Mouse (Mus musculus) Muller cell, postnatal 12 days (primary cell): ENCODE data around the gene Podn.
"Not testable (repeated sequence)": the region's sequence is repeated elsewhere in the genome, so short reads cannot be mapped to it uniquely, and the experiment has no call there.

Source experiments
- DNase-seq: peaks from one replicate; pipeline ENCODE4 v3.0.0-alpha.2; 2015; ENCODE audit errors: inconsistent ontology term

The Podn gene

DNA sequence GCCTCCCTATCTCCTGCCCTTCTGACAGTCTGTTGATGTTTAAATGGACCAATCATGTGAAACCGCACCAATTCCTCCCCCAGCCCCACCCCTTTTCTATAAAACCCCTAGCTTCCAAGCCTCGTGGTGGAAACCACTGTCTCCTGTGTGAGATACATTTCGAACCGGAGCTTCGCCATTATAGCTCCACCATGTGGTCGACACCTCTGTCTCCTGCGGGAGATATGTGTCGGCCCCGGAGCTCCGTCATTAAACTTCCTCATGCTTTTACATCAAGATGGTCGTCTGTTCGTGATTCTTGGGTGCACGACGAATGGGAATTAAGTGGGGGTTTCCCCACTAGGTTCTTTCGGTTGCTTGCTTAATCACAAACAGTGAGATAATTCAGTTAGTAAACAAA lies 17.1 kb downstream of the Podn start:
- not testable (repeated sequence) for DNase-seq

DNA sequence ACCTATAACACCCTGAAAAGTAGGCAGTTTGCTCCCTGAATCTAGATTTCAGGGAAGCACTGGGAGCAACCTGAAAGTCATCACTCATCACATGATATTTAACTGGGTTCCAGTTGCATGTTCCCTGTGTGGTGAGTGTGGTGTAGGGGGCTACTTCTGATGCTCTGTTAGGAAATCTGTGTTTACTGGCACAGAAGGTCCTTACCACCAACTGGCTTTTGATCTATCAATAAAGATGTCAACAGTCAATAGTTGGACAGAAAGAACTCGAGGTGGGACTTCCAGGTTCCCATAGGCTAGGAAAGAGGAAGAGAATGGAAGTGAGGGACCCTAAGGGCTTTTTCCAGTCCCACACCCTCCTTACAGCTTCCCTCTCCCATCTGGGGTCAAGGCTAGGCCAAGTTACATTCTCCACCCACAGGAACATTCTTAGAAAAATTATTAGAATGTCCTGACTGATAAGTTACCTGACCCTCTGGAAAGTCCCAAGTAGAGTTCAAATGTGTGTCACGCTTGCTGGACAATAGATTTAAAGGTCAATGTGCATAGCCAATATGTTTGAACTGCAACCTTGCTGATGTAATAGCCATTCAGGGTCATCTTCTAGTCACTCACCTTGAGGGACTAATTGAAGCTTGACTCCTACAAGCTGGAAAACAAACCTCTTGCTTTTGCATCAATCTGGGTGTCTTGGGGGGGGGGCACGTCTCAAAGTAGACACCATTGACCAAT lies 18.9 kb downstream of the Podn start:
- DNase-seq = no peak

DNA sequence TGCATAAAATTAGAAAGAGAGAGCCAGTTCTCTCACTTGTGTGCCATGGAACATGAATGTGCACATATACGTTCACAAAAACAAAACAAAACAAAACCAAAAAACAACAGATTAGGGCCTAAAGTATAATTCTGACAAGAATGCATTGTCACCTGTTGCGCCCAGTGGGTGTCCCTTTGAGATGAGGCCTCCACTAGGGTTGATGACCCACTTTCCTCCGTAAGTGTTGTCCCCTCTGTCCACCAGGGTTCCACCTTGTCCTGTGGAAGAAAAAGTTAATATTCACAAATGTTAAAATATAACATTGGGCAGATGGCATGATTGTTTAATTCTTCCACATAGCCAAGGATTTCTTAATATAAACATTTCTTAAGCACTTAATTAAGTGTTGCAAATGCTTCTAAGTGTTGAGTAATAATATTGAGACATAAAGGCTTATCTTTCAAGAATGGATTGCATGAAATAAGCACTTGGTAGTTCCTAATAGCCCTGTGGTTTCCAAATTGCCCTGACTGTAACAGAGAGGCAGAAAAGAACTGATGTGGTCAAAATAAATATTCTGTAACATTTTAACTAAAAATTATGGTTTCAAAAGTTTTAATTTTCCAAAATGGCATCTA lies 21.9 kb downstream of the Podn start:
- no peak for DNase-seq

DNA sequence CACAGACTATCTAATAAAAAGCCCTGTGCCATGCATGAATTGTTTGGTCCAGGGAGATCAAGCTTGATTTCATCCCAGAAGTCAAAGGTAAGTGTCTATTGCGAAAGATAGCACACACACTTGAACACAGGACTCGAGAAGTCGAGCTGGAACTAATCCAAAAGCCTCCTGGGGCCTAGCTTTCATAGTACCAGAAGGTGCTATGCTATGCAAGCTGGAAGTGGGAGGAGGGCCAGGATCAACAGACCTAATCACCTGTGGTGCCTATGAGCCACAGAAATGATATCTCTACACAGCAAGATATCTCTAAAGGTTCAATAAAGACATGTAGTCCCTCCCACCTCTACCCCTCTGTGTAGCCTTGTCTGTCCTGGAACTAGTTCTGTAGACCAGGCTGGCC lies 24.2 kb downstream of the Podn start:
- no peak for DNase-seq

DNA sequence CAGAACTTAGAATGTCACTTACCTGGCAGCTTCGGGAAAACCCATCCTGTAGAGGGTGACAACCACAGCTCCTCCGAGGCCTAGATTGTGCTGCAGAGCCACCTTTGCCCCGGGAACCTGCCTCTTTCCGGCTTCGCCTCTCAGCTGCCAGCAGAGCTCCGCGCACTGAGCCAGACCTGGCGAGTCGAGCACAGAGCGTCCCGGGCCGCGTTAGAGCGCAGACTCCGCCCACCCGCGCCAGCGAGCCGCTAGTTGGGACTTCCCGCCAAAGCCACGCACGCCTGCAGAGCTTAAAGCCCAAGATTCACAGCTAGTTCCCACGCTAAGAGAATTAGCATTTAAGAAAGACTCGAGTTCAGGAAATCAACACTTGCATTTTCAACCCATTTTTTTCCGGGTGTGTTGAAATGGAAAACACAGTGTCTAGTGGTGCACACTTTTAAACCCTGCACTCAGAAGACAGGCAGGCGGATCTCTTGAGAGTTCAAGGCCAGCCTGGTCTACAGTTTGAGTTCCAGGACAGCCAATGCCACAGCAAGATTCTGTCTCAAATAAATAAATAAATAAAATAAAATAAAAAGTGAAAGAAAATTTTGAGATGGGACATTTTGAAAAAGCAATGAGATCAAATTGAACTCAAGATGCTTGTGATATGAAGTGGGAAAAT lies 24.9 kb downstream of the Podn start:
- peak; percentile 92 for DNase-seq

DNA sequence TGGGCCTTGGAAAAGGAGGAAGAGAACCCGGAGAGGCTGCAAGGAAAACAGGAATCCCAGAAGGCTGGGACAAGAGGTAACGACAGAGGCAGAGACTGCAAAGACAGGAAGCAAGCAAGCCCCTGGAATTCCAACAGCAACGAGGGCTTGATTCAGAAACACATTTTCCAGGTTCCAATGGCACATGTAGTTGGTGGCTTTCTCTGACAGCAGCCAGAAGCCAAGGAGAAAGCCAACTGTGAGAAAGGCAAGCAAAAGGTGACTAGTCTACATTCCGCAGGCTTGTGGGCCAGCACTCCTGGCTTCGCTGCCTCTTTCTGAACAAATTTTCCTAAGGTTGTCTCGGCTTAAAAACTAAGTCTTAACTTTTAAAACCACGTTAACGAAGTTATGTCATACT lies 25.5 kb downstream of the Podn start:
- peak; percentile 41 for DNase-seq

DNA sequence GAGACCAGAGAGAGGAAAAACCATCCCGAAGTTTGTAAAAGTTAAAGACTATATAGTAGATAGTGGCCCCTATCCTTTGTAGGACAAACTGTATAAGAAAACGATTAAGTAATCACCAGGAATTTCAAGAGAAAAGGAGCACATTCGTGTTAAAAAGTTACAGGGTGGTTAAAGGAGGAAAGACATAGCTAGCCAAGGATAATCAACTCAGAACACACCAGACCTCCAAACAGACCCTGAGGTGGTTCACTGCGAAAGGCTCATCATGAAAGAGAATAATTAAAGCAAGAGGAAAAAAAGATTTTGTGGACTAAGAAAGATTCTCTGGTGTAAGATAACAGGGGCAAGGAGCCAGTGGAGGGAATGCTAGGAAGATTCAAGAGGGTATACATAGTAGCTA lies 26.0 kb downstream of the Podn start:
- no peak for DNase-seq

DNA sequence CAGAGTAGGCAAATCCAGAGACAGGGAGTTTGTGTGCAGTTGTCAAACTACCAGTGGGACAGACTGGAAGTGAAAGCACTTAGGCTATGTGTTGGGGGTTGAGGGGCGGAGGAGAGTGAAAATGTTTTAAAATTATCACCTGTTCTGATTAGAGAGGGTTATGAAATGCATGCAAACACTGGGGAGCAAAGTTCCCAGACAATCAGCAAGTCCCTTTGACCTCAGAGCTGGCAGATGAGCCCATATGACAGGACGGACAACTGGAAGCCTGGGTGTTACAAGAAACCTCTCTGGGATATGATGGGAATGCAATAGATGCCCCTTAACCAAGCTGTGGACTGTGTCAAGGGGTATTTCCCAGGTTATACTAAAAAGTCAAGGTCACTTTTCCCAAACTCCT lies 28.2 kb downstream of the Podn start:
- DNase-seq = no peak

DNA sequence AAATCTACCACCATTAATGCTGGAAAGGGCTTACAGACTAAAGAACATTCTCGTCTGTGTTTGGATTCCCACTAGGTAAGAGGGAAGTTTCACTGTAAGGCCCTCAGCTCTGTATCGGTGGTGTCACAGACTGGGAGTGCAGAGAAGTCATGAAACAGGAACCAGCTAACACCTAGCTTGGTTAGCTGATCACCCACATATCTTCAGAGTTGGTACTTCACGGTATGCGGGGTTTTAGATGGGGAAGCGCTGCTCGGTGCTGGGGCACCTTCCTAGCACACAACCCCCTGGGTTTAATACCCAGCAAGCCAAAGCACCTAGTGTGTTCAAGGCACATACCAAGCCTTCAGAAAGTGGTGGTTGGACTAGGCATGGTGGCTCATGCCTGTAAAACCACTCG lies 29.0 kb downstream of the Podn start:
- DNase-seq = no peak

DNA sequence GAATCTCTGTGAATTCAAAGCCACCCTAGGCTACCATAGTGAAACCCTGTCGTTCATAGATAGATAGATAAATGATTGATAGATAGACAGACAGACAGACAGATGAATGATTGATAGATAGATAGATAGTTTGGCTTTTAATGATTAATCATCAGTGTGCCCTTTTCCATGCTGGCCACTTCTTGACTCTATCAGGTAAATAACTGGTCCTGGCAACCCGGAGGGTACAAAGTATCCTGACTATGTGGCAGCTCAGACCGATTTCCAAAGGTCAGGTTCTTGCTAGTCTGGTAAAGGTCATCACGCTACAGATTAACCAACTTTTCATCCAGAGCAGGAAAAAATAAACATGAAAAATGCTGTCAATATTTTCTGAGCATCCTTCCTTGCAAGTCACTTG lies 29.7 kb downstream of the Podn start:
- DNase-seq = no peak

DNA sequence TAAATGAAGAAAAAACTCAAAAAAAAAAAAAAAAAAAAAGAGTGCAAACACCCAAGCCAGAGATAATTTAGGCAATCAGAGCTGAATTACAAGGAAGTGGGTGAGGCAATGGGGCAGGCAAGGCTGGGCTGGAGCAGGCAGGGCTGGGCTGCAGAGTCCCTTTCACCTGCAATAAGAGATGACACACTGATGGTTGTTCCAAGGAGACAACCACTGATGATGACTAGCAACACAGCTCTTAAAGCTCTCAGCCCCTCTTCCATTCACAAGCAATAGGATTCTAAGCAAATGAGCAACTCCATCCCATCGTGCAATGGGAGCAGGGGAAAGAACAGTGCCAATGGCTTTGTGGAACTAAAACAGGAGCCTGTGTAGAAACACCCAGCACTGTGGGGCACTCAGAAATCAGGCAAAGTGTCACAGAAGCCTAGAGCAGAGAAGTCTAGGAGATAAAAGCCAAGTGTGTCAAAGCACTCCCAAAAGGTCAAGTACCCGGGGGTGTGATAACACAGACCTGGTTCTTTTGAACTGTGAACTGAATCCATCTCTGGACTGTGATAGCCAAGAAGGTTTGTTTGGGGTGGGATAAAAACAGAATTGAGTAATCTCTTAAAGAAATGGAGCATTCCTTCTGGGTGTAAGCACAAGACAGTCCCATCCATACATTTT lies 30.9 kb downstream of the Podn start:
- no peak for DNase-seq

DNA sequence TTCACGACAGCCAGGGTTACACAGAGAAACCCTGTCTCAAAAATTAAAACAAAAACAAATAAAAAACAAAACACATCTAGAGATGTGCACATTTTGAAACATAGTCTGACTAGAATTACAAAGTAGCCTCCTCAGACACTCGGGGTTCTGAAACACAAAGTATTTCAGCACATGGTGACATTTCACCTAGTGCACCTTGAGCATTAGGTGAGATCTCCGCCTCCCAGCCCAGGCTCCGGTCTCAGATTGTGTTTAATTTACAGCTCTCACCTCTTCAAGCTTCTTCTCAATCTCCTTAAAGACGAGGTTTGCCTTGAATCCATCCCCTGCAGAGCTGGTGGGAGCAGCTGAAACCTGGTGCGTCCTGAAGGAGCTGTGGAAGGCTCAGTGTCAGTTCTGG lies 32.6 kb downstream of the Podn start:
- DNase-seq = no peak

DNA sequence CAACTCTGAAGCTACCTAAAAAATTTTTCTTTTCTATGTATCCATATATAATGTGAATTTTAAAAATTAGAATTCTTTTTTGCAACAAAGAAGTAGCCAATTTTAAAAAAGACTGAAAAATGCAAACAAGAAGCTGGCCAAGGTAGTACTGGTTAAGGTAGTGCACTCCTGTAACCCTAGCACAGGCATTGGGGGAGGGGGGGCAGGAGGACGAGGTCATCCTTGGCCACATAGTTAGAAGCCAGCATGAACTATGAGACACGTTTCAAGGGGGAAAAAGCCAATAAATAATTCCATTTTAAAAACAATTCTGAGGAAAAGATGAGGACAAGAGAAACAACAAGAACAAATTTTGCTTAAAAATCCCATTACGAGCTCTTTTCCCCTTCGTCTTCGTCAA lies 33.7 kb downstream of the Podn start:
- DNase-seq = no peak

DNA sequence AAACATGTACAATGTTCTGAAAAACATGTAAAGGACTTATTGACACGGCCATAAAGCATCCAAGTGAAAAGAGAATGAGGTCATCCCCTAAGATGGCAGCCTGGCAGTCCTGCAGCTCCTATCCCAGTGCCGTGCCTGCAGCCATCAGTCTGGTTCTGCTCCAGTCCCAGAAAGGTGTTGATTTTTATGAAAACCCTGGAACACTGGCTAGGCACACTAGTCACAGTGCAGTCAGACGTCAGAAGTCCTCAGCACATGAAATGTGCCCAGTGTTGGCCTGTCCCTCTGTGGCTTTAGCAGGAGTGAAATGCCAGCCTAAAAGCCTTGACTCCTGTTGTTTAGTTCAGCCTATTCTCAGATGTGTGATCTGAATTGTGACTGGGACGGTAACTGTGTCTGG lies 35.5 kb downstream of the Podn start:
- no peak for DNase-seq

DNA sequence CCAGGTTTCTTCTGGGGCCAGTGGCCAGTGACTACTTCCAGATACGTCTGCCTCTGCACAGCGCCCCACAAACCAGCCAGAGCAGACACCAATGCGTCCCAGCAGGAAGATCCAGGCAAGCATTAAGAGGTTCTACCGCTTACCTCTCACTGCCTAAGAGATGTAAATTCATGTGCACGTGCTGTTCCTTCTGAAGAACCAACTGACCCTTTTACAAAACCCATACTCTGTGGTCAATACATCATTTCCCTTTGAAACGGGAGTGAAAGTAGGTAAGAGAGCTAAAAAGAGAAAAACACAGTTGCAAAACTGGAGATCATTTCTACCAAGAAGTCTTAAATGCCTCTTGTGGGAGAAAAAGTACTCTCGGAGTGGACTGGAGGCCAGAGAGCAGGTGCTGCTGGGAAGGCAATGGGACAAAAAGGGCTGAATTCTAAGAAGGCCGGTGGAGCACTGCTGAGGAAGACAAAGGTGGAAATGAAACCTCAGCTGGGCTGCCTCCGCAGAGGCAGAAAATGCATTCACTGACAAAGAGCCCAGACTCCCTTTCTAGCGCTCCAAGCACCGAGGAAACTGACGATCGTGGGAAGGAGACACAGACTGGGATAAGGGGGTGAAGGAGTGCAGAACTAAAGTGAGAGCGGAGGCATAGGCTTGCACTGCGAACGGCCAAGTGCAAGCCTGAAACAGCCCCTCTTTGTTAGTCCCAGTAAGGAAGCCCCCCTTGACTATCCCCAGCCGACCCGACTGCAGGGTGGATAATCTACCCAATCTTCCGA lies 36.5 kb downstream of the Podn start:
- DNase-seq = no peak

DNA sequence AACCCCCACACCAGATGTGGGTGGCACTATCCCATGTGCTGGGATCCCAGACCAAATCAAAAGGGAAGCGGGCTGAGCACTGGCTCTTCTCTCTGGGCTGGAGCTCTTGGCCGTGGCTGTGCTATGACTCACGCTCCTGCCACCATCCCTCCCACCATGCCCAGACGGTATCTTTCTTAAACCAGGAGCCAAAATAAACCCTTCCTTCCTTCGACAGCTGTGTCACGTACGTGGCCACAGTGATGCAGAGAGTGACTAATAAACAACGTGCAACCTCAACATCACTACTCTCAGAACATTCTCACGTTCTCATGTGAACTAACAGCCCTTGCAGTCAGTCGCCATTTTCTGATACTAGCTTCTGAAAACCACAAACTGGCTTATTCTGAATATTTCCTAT lies 38.1 kb downstream of the Podn start:
- DNase-seq = peak; percentile 66

DNA sequence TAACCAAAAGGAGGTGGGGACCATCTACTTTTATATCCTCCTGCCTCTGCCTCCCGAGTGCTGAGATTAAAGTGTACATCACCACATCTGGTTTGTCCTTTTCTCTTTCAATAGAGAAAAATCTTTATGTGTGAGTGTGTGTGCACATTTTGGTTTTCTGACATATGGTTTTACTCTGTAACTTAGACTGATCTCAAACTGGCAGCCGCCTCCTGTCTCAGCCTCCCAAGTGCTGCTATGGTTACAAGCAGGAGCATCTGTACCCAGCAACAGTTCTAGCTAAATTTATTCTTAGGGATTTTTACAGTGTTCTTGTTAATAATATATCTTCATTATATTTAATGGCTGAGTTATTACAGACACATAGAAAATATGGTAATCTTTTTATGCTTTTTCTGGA lies 39.0 kb downstream of the Podn start:
- no peak for DNase-seq

DNA sequence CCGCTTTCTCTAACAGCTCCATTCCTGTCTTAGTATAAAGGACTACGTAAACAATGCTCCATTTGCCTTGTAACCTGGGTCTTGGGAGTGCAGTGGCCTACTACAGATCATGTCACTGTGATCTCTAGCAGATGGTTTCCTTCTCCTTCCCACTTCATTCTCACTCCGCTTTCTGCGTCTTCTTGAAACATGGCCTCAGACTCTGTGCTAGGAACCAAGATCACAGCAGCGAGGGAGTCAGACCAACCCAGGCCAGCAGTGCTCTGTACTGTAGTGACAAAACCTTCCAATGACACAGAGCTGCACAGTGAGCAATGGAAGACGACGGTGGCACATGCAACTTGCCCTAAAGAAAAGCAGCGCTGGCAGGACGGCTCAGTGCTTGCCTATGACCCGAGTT lies 40.4 kb downstream of the Podn start:
- DNase-seq = no peak

DNA sequence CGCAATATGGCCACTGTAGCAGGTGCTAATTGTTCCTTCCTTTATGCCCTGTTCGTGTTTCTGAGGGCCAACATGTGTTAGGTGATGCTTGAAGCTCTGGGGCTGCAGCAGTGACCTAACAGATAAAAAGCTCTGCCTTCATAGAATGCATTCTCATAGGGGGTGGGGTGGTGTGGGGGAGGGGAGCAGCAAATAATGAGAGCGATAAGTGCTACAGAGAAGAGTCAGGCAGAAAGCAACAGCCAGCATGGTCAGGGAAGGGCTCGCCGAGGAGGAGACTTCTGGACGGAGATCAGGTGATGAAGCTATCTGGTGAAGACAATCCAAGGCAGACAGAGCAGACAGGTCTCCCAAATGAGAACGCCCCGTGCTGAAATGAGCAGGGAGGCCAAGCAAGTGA lies 43.6 kb downstream of the Podn start:
- no peak for DNase-seq

DNA sequence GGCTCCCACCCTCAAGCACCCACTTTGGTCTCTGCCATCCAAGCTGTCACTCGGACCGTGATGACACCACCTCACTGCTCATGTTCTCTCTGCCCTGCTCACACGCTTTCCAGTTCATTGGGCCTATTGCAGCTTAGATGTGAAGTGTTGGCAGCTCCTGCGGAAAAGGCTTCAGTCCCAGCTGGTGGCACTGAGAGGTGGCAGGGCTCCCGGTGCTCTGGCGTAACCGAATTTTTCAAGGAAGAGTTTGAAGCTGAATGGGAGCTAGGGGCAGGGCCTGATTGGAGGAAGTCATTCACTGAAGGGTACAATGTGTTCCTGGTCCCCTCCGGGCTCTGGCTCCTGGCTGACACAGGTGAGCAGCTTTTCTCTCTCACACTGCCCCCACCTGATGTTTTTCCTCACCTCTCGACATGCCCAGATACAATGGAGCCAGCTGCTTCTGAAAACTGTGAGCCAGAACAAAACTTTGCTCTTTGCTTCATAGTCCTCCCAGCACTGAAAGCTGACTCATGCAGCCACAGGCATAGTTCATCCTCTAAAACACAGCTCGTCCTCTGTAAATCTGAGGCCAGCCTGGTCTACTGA lies 44.5 kb downstream of the Podn start:
- peak; percentile 94 for DNase-seq

DNA sequence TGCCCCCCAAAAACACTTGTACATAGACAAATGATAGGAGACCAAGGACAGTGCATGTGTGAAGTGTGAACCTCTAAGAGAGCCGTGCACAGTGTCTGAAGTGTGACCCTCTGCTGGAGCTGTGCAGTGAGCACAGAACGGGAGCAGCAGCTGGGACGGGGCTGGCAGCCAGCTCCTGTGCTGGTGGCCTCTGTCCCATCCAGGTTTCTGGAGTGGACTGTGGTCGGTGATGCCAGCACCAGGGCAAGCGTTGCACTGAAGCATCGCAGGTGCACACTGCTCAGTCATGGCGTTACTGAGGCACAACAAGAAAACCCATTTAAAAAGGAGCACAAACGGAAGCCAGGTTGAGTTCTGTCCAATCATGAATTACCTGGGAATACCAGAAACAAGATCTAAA lies 50.1 kb downstream of the Podn start:
- no peak for DNase-seq
